Mouse (Mus musculus) liver, adult 2 months (tissue): ENCODE measurements around the gene Olfml1. TPM values are rescaled to one million over a fixed set of nuclear protein-coding genes. Genes with fewer than 3 reads are reported as not detected.

Source experiments
- DNase-seq: peaks from one replicate; pipeline ENCODE4 v3.0.0-alpha.2; 2011; ENCODE audit warnings: low read depth, low spot score; ENCODE audit errors: extremely low read depth
- H3K27ac ChIP-seq: fragments of 200-500 bp; replicated peaks from 2 replicates; pipeline ENCODE4 v1.5.1; 2012; ENCODE audit warnings: low read depth, mild to moderate bottlenecking, control low read depth, inconsistent platforms, low read length; ENCODE audit not compliant: insufficient read depth
- H3K27me3 ChIP-seq: fragments of 200-500 bp; 2 replicates; pipeline ENCODE4 v1.6.1; 2012; ENCODE audit warnings: mild to moderate bottlenecking, moderate library complexity, low read length, inconsistent platforms; ENCODE audit not compliant: control insufficient read depth, insufficient read depth
- H3K36me3 ChIP-seq: fragments of 200-500 bp; 2 replicates; pipeline ENCODE4 v1.6.1; 2012; ENCODE audit warnings: low read length, inconsistent platforms; ENCODE audit not compliant: control insufficient read depth, insufficient read depth
- H3K4me1 ChIP-seq: fragments of 200-500 bp; 2 replicates; pipeline ENCODE4 v1.6.1; 2011; ENCODE audit warnings: low read length; ENCODE audit not compliant: control insufficient read depth, insufficient read depth
- H3K4me3 ChIP-seq: fragments of 200-500 bp; 2 replicates; pipeline ENCODE4 v1.5.1; 2011; ENCODE audit warnings: low read depth, mild to moderate bottlenecking, control low read depth, low read length, moderate library complexity; ENCODE audit not compliant: insufficient read depth
- H3K79me2 ChIP-seq: fragments of 200-500 bp; 2 replicates; pipeline ENCODE4 v1.6.1; 2012; ENCODE audit warnings: inconsistent platforms, mild to moderate bottlenecking, low read length, moderate library complexity; ENCODE audit not compliant: control insufficient read depth, insufficient read depth
- H3K9ac ChIP-seq: fragments of 200-500 bp; 2 replicates; pipeline ENCODE4 v1.6.1; 2012; ENCODE audit warnings: low read depth, mild to moderate bottlenecking, control low read depth, inconsistent platforms, low read length
- CTCF ChIP-seq: fragments of 200-500 bp; IDR thresholded peaks from 2 replicates; pipeline ENCODE4 v1.5.1; 2011; ENCODE audit warnings: low read depth, low read length, control low read depth
- POLR2A ChIP-seq: fragments of 200-500 bp; IDR thresholded peaks from 2 replicates; pipeline ENCODE4 v1.6.1; 2011; ENCODE audit warnings: low read length, control low read depth; ENCODE audit not compliant: insufficient read depth; ENCODE audit errors: extremely low read depth
- WGBS: fragments of 180-500 bp; shearing (Covaris S2); methylation state at CpG from one replicate; pipeline ENCODE4 v1.1.7; 2018; 5-methylcytosine and 5-hydroxymethylcytosine counted together
- polyA plus RNA-seq: library from polyadenylated mRNA; depleted of rRNA; stranded (reverse); fragments of >200 nt; gene quantifications from 2 replicates; pipeline ENCODE4 v1.2.3, GENCODE M21; 2012; rRNA removed
- total RNA-seq: library from RNA; depleted of rRNA; stranded (reverse); fragments of >200 nt; gene quantifications from 2 replicates; pipeline ENCODE4 v1.2.3, GENCODE M21; 2014; rRNA removed

Gene Olfml1
- total and polyA plus RNA-seq, 2 experiments = 8.9 to 13.5 TPM

GRCm38 (mm10) chr7:107633201-107633600, 66.0 kb downstream of the Olfml1 start:
- Histone ChIP-seq H3K4me1 (no peaks in the 10 kb centered on the region), H3K27ac (no peak overlapping the region), H3K36me3 (peaks cover 8% of the 10 kb centered on the region), H3K27me3 (no peaks in the 10 kb centered on the region), H3K9ac (no peak overlapping the region), H3K4me3 (no peak overlapping the region), H3K79me2 (peaks cover 40% of the 10 kb centered on the region; the same call in 1 of the 2 replicates)
- DNase-seq = peak; percentile 69
- WGBS = 66% methylated on average over 4 of the region's 4 CpGs
- TF ChIP-seq CTCF (no peak), POLR2A (no peak)

- WGBS = 90% methylated on average over 7 of the region's 7 CpGs
- H3K4me3 ChIP-seq = no peak overlapping the region
- no peak overlapping the region for H3K9ac ChIP-seq
- no peak for DNase-seq
- no peak for TF ChIP-seq POLR2A
- no peak for TF ChIP-seq CTCF
- H3K27me3 ChIP-seq = no peaks in the 10 kb centered on the region
- H3K27ac ChIP-seq = no peak overlapping the region
- peaks cover 31% of the 10 kb centered on the region; the same call in 1 of the 2 replicates for H3K79me2 ChIP-seq
- no peaks in the 10 kb centered on the region for H3K4me1 ChIP-seq
- peaks cover 12% of the 10 kb centered on the region; the same call in 1 of the 2 replicates for H3K36me3 ChIP-seq
Measured at GRCm38 (mm10) chr7:107637398-107637797, 70.2 kb downstream of the Olfml1 start.

GRCm38 (mm10) chr7:107638026-107638425, 70.8 kb downstream of the Olfml1 start:
- TF ChIP-seq POLR2A = no peak
- TF ChIP-seq CTCF = no peak
- peaks cover 37% of the 10 kb centered on the region; the same call in 1 of the 2 replicates for H3K79me2 ChIP-seq
- H3K36me3 ChIP-seq = peaks cover 12% of the 10 kb centered on the region; the same call in 1 of the 2 replicates
- no peak overlapping the region for H3K9ac ChIP-seq
- H3K27me3 ChIP-seq = no peaks in the 10 kb centered on the region
- no peak overlapping the region for H3K27ac ChIP-seq
- DNase-seq = no peak
- H3K4me3 ChIP-seq = no peak overlapping the region
- no peaks in the 10 kb centered on the region for H3K4me1 ChIP-seq
- 80% methylated on average over 5 of the region's 5 CpGs for WGBS

Other genes with a start within 250 kb of the Olfml1 start
- 0.28 and 0.74 TPM in 2 replicates for gene Syt9, start 196.7 kb upstream of the Olfml1 start, total RNA-seq
- gene Syt9, start 196.7 kb upstream of the Olfml1 start, polyA plus RNA-seq = 0.45 and 0.47 TPM in 2 replicates
- gene Ppfibp2, start 27.8 kb downstream of the Olfml1 start, total RNA-seq = 20.9 and 24.8 TPM in 2 replicates
- gene Ppfibp2, start 27.8 kb downstream of the Olfml1 start, polyA plus RNA-seq = 9.6 and 9.9 TPM in 2 replicates
- gene 5330417H12Rik, start 57.7 kb downstream of the Olfml1 start, total RNA-seq = not detected in 2 replicates
- not detected in 2 replicates for gene 5330417H12Rik, start 57.7 kb downstream of the Olfml1 start, polyA plus RNA-seq
- 0.07 TPM in 1 of 2 replicates, not detected in the other for gene Cyb5r2, start 190.6 kb downstream of the Olfml1 start, total RNA-seq
- 0.07 and 0.10 TPM in 2 replicates for gene Cyb5r2, start 190.6 kb downstream of the Olfml1 start, polyA plus RNA-seq
- gene Ovch2, start 233.8 kb downstream of the Olfml1 start, total RNA-seq = not detected in 2 replicates
- not detected in 2 replicates for gene Ovch2, start 233.8 kb downstream of the Olfml1 start, polyA plus RNA-seq
- gene Olfr467, start 244.8 kb downstream of the Olfml1 start, total RNA-seq = not detected in 2 replicates
- not detected in 2 replicates for gene Olfr467, start 244.8 kb downstream of the Olfml1 start, polyA plus RNA-seq